Mouse (Mus musculus): Measurements from ENCODE around the gene Dip2c. TPM values are rescaled to one million over a fixed set of nuclear protein-coding genes. Genes with fewer than 3 reads are reported as not detected.

The Dip2c gene
- total RNA-seq, 2 experiments from 2014 or later = 35.8 to 38.7 TPM

GRCm38 (mm10) chr13:9421949-9422348 lies 145.6 kb downstream of the Dip2c start:
- DNase-seq (ENCODE audit: low spot score in 2 of 2) = no peak

- DNase-seq (ENCODE audit: low spot score in 2 of 2) = no peak
These were observed 146.5 kb downstream of the Dip2c start for GRCm38 (mm10) chr13:9422876-9423275.

- no peak for DNase-seq (ENCODE audit: low spot score in 2 of 2)
These were observed 148.1 kb downstream of the Dip2c start for GRCm38 (mm10) chr13:9424434-9424833.

- no peak for DNase-seq (ENCODE audit: low spot score in 2 of 2)
These were observed 149.9 kb downstream of the Dip2c start for GRCm38 (mm10) chr13:9426267-9426666.

- DNase-seq (ENCODE audit: low spot score in 2 of 2) = no peak
These were observed 150.5 kb downstream of the Dip2c start for GRCm38 (mm10) chr13:9426779-9427178.

- no peak for DNase-seq (ENCODE audit: low spot score in 2 of 2)
These were observed 153.6 kb downstream of the Dip2c start for GRCm38 (mm10) chr13:9429884-9430283.

GRCm38 (mm10) chr13:9430724-9431123 lies 154.4 kb downstream of the Dip2c start:
- no peak for DNase-seq (ENCODE audit: low spot score in 2 of 2)

- DNase-seq (ENCODE audit: low spot score in 2 of 2) = no peak
These were observed 155.1 kb downstream of the Dip2c start for GRCm38 (mm10) chr13:9431441-9431840.

GRCm38 (mm10) chr13:9443066-9443465 lies 166.7 kb downstream of the Dip2c start:
- DNase-seq (ENCODE audit: low spot score in 2 of 2) = no peak

- no peak for DNase-seq (ENCODE audit: low spot score in 2 of 2)
These were observed 169.4 kb downstream of the Dip2c start for GRCm38 (mm10) chr13:9445533-9446294.

GRCm38 (mm10) chr13:9446448-9447115 lies 170.3 kb downstream of the Dip2c start:
- peak in 1 of 2 experiments; percentile 53 for DNase-seq (ENCODE audit: low spot score in 2 of 2)

- DNase-seq (ENCODE audit: low spot score in 2 of 2) = no peak
These were observed 173.9 kb downstream of the Dip2c start for GRCm38 (mm10) chr13:9450276-9450675.

- no peak for DNase-seq (ENCODE audit: low spot score in 2 of 2)
These were observed 175.6 kb downstream of the Dip2c start for GRCm38 (mm10) chr13:9451952-9452351.

- no peak for DNase-seq (ENCODE audit: low spot score in 2 of 2)
These were observed 178.3 kb downstream of the Dip2c start for GRCm38 (mm10) chr13:9454426-9455177.

GRCm38 (mm10) chr13:9455979-9456378 lies 179.7 kb downstream of the Dip2c start:
- no peak for DNase-seq (ENCODE audit: low spot score in 2 of 2)

- no peak for DNase-seq (ENCODE audit: low spot score in 2 of 2)
These were observed 181.3 kb downstream of the Dip2c start for GRCm38 (mm10) chr13:9457420-9458308.

- no peak for DNase-seq (ENCODE audit: low spot score in 2 of 2)
These were observed 188.1 kb downstream of the Dip2c start for GRCm38 (mm10) chr13:9464457-9464856.

- DNase-seq (ENCODE audit: low spot score in 2 of 2) = peak; percentile 37 to 56
These were observed 190.9 kb downstream of the Dip2c start for GRCm38 (mm10) chr13:9467216-9467615.

- no peak for DNase-seq (ENCODE audit: low spot score in 2 of 2)
These were observed 197.1 kb downstream of the Dip2c start for GRCm38 (mm10) chr13:9473383-9473782.

GRCm38 (mm10) chr13:9481722-9482121 lies 205.4 kb downstream of the Dip2c start:
- no peak for DNase-seq (ENCODE audit: low spot score in 2 of 2)

GRCm38 (mm10) chr13:9489696-9490095 lies 213.4 kb downstream of the Dip2c start:
- no peak for DNase-seq (ENCODE audit: low spot score in 2 of 2)
